Mouse (Mus musculus): Measurements from ENCODE around the gene Gm20911. TPM values are rescaled to one million over a fixed set of nuclear protein-coding genes. Genes with fewer than 3 reads are reported as not detected.
"Not testable (repeated sequence)": the region's sequence is repeated elsewhere in the genome, so short reads cannot be mapped to it uniquely, and the experiment has no call there.

The Gm20911 gene
- polyA plus RNA-seq (2014; fragmentation: Nextera tagmentation; extraction: Ambion mirVana): not detected in 2 replicates

DNA sequence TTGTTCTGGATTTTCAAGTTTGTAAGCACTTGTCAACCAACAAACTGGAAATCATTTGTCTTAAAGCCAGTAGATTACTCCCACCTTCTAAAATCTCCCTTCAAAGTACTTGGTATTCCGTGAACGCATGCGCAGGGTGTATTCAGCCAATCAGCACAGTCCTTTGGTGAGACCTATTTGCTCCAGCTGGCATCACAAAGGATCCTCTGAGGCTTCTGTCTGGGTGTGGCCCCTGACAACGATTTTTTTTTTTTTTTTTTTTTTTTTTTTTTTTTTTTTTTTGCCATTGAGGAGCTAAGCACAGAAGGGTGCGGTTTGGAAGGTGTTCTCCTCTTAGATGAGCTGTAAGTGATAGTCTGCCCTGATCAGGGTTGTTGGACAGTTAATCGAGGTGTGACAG is at the start of gene Gm20911:
Gene Gm20911, plus strand, starts transcription at position 301 of the 400 bp plus-strand sequence.
- H3K9ac ChIP-seq; H3K27ac ChIP-seq (ENCODE audit: low read depth); H3K9me3 ChIP-seq (ENCODE audit: low read depth, low read length); H3K4me2 ChIP-seq; H3K27me3 ChIP-seq (ENCODE audit: insufficient read depth, low read length); H3K4me3 ChIP-seq (ENCODE audit: low read depth, low read length); H3K4me1 ChIP-seq (ENCODE audit: insufficient read depth); H3K36me3 ChIP-seq (ENCODE audit: insufficient read depth); ATAC-seq (ENCODE audit: insufficient read depth); DNase-seq: not testable (repeated sequence)
- WGBS: no CpG with 5 or more reads among the region's 6 CpGs
